Mouse (Mus musculus) c-Kit-positive CD71-positive TER-119-negative erythroid progenitor cells, embryonic 14.5 days (primary cell): Measurements from ENCODE around the gene Cenpb.

Experiments used
- DNase-seq: peaks from one replicate; pipeline ENCODE4 v3.0.0-alpha.2; 2013; ENCODE audit warnings: low read depth

The Cenpb gene

DNA sequence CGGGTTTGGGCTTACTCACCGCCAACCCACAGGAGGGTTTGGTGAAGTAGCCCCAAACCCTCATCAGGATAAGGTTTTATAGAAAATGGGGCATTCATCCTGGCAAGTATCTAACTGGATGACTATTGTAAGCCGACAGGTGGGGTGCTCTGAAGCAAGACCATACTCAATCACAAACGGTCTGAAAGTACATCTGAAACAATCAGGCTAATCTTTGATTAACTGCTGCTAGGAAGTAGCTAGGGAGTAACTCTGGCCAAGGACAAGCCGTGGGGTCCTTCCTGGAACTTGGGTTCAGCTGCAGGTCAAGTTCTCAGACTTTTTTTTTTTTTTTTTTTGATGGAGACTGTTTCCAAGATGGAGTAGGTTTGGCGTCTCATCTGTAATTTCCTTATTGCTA, 11.9 kb downstream of the Cenpb start:
- no peak for DNase-seq

DNA sequence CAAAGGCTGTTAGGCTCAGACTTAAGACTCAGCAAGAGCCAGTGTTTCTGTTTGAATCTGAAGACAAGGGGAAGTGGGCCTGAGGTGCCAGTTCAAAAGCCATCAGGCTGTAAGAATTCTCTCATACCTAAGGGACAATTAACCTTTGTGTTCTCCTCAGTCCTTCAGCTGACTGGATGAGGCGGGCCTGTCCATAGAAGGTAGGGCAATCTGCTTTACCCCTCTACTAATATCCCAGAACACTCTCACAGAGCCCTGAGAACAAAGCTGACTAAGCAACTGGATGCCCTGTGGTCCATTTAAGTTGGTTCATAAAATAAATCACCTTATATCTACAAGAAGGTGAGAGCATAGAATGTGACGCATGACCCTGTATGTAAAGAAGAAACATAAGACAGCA, 13.7 kb downstream of the Cenpb start:
- no peak for DNase-seq

GRCm38 (mm10) chr2:131163924-131164323, 15.9 kb downstream of the Cenpb start:
- no peak for DNase-seq

- DNase-seq: peak; percentile 42
Observed at GRCm38 (mm10) chr2:131160671-131161111, 19.2 kb downstream of the Cenpb start.

DNA sequence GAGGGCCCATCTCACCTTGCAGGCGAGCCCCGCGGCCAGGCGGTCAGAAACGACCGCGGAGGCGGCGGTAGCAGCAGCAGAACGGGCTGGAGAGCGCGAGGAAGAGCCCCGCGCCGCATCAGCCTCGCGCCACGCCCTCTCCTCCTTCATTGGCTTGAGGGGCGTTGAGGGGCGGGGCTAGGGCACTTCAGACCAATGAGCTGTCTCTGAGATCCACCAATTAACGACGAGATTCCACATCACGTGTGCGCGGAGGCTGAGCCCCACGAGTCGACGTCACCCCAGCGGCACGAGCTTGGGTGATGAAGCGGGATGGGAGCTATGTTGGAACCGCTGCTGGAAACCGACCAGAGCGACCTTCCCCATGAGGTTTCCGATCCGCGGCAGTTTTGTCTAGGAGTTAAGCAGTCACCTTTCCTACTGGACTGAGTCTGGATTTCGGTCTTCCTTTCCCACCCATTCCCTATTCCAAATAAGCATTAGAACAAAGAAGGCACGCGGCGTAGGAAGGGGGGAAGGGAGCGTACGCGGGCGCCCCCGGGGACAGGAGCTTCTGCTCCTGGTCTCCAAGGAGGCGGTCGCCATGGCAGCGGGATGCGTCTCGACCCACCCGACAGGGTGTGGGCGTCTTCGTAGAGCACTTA, 19.8 kb downstream of the Cenpb start, which contains the start of gene 1700037H04Rik:
Gene 1700037H04Rik, minus strand, starts transcription at position 144 of the 644 bp plus-strand sequence.
- peak; percentile 99 for DNase-seq

GRCm38 (mm10) chr2:131159491-131159910, 20.4 kb downstream of the Cenpb start:
- DNase-seq: peak; percentile 63

- DNase-seq: no peak
Observed at GRCm38 (mm10) chr2:131156987-131157386, 22.9 kb downstream of the Cenpb start.

- DNase-seq: no peak
Observed at GRCm38 (mm10) chr2:131154036-131154435, 25.8 kb downstream of the Cenpb start.

- peak; percentile 68 for DNase-seq
Observed at GRCm38 (mm10) chr2:131152166-131152730, 27.6 kb downstream of the Cenpb start.

DNA sequence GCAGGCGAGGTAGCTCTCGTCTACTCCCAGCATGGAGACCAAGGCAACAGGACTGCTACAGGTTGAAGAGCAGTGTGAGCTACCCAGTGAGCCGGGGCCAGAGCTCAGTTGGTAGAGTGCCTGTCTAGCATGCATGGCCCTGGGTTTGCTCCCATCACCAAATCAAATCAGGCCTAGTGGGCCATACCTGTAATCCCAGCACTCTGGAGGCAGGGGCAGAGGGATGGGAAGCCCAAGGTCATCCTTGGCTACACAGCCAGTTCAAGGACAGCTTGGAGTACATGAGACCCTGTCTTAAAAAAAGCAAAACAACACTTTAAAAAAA, 30.7 kb downstream of the Cenpb start:
- DNase-seq: no peak

- DNase-seq: no peak
Observed at GRCm38 (mm10) chr2:131148353-131149253, 31.3 kb downstream of the Cenpb start.

- no peak for DNase-seq
Observed at GRCm38 (mm10) chr2:131147043-131147365, 32.9 kb downstream of the Cenpb start.

GRCm38 (mm10) chr2:131146193-131147042, 33.4 kb downstream of the Cenpb start:
- no peak for DNase-seq

- no peak for DNase-seq
Observed at GRCm38 (mm10) chr2:131145536-131145935, 34.3 kb downstream of the Cenpb start.

- DNase-seq: no peak
Observed at GRCm38 (mm10) chr2:131145121-131145520, 34.7 kb downstream of the Cenpb start.

DNA sequence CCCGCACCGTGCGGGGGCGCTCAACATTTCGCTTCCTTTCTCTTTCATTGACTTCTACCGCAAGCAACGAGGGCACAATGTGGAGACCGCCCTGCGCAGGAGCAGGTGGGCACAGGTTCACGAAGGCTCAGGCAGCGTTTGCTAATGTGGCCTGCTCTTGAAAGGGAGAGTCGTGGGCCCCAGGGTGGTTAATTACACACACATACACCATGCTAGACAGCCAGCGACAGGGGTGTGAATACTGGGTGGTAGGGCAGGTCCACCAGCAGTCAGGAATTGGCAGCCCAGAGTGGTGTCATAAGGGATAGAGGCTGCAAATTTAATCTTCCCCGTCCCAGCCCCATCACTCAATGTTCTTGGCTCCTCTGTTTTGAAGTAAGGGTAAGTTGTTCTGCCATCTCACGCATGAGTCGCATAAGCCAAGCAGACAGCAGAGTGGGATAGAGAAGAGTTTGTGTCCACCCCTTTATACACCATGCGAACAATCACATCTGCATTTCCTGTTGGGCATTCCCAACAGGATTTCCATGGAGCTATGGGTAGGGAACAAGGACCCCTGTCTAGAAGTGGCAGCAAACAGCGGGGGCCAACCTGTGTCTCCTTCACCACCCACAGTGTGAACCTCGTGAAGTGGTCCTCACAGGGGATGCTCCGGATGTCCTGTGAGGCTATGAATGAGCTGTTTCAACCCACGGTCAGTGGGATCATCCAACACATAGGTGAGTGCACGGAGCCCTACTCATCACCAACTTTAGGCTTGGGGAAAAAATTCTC, 36.7 kb downstream of the Cenpb start:
- no peak for DNase-seq

- DNase-seq: peak; percentile 72
Observed at GRCm38 (mm10) chr2:131142592-131142991, 37.3 kb downstream of the Cenpb start.

- DNase-seq: no peak
Observed at GRCm38 (mm10) chr2:131141336-131141986, 38.4 kb downstream of the Cenpb start.

DNA sequence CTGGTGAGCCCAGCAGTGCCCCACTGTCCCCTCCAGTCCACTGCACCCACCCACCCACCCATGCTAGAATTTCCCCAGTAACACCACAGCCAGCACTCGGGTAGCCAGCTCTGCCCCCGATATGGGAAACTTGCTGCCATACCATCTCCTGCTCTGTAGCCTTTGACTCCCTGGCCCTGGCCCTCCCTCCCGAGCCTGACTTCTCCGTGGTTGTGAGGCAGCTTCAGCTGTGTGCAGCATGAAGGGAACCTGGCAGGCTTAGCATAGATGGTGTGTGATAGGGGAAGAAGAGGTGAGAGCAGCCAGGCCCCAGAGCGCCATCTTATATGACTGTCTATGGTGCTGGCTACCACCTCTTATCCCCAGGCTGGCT, 39.3 kb downstream of the Cenpb start:
- no peak for DNase-seq

- DNase-seq: no peak
Observed at GRCm38 (mm10) chr2:131139886-131140532, 39.9 kb downstream of the Cenpb start.
